Mouse (Mus musculus): ENCODE measurements around the gene Adarb1.
A peak's percentile ranks its signal among the peaks of the same experiment; 100 is the strongest.
"Not testable (repeated sequence)": the region's sequence is repeated elsewhere in the genome, so short reads cannot be mapped to it uniquely, and the experiment has no call there.

Gene Adarb1

DNA sequence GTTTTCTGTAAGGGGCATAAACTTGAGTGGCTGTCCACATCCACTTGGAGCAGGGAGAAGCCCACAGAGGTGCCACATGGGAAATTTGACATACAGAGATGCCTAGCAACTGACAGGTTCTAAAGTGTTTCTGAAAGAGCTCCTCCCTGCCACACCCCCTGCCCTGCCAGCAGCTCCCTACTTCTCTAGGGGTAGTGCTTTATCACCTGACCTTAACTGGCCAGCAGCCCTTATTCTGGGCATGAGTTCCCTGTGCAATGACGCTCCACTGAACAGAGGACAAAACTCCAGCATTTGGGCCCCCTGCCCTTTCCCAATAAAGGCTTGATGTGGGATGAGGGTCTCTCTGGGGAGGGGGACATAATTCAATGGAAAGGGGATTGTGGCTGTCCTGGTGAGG lies 97.1 kb downstream of the Adarb1 start:
- no peak for DNase-seq (ENCODE audit: low read depth, low spot score)

DNA sequence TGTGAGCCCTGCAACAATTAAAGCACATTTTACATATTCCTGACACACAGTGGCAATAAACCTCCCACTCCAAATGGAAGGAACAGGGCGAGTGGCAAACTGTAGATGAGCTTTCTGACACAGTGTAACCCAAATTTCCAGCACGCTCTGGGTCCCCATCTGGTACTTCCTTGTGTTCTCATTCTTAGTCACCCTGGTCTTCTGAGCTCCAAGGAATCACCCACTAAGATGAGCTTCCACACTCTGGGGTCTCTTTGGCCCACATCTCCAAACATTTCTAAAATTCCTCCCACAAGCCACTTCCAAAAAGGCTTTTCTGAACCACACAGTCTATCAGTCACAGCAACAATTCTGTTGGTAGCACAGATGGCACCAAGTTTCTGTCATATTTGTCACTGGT lies 102.4 kb downstream of the Adarb1 start:
- DNase-seq (ENCODE audit: low read depth, low spot score), result peak; percentile 89

- no peak for DNase-seq (ENCODE audit: low read depth, low spot score)
Observed at GRCm38 (mm10) chr10:77314711-77315266, 103.3 kb downstream of the Adarb1 start.

DNA sequence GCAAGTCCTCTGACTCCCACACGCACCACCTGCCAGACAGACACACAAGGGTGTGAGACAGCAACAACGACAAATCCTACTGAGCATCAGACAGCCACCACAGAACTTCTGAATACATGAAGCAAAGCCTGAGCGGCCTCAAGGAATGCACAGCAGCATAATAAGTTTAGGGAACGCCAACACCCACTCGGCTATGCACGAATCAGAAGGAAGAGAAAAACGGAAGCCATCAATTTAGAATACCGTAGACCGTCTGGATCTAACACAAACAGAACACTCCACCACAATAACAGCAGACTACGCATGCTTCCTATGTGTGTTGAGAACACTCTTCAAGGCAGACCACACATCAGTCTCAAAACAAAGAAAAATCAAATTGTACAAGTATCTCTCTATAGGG lies 109.1 kb downstream of the Adarb1 start:
- DNase-seq (ENCODE audit: low read depth, low spot score), result no peak

GRCm38 (mm10) chr10:77305766-77306165 lies 112.3 kb downstream of the Adarb1 start:
- DNase-seq (ENCODE audit: low read depth, low spot score), result no peak

GRCm38 (mm10) chr10:77304840-77305533 lies 113.1 kb downstream of the Adarb1 start:
- no peak for DNase-seq (ENCODE audit: low read depth, low spot score)

- DNase-seq (ENCODE audit: low read depth, low spot score), result no peak
Observed at GRCm38 (mm10) chr10:77304362-77304761, 113.7 kb downstream of the Adarb1 start.

GRCm38 (mm10) chr10:77300934-77301297 lies 117.2 kb downstream of the Adarb1 start:
- no peak for DNase-seq (ENCODE audit: low read depth, low spot score)

DNA sequence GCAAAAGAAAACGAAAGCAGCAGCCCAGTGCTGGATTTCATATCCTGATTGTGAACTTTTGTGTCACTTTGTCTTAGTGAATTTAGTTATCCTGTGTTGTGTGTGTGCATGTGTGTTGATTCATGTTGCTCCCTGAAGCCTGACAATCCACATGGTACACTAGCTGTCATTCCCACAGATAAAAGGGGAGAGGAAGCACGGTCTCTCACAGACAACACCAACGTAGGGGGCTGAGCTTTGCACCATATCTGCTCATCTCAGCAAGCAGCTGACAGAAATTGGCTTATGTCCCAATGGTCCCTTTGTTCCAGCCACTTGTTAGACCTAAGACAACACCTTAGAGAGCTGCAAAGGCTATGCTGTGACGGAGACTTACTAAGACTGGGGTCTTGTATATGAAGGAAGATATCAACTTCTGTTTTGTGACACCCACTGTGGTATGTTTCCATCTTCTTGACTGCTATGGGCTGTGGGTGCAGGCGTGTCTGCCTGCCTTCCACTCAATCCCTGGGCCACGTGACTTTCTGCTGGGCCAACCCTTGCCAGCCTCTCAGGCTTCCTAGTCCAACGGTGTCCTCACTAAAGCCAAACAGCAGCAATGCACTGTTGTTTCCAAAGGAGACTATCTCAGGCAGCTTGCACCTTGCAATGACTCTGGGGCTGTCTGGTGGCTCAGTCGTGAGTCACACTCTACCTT lies 117.7 kb downstream of the Adarb1 start:
- DNase-seq (ENCODE audit: low read depth, low spot score), result no peak

DNA sequence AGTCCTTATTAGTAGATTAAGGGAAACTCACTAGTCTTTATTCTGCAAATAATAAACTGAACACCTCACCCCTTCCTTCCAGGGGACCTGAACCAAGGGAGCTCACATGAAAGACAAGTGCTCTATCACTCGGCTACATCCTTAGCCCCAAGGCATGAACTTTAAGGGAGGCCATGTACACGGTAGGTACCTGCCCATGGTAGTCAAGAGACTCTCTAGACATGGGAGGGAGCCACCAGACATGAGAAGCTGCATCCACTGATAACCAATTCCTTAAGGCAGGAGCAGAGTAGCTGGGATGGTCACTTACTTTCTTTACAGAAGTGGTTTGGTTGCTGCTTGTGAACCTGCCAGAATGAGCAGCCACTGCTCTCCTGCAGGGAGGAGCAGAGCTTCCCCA lies 118.9 kb downstream of the Adarb1 start:
- no peak for DNase-seq (ENCODE audit: low read depth, low spot score)

DNA sequence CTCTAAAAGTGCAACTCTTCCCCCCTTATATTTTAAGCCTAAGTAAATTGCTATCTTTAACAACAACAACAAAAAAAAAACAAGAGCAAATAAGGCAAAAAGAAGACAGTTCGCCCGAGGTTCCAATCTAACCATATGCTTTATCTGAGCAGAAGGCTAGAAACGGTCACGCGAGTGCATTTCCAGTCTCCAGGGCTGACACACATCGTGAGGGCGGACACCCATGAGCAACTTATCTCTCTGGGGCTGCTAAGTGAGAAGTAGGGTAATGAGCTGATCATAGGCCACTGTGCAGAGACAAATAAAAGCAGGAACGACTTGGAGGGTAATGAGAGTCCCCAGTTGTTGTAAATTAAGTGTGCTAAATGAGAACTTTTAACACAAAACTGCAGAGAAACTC lies 119.4 kb downstream of the Adarb1 start:
- DNase-seq (ENCODE audit: low read depth, low spot score), result no peak

- no peak for DNase-seq (ENCODE audit: low read depth, low spot score)
Observed at GRCm38 (mm10) chr10:77294691-77295090, 123.4 kb downstream of the Adarb1 start.

GRCm38 (mm10) chr10:77290624-77291366 lies 127.3 kb downstream of the Adarb1 start:
- no peak for DNase-seq (ENCODE audit: low read depth, low spot score)

GRCm38 (mm10) chr10:77289559-77289958 lies 128.5 kb downstream of the Adarb1 start:
- DNase-seq (ENCODE audit: low read depth, low spot score), result no peak

- no peak for DNase-seq (ENCODE audit: low read depth, low spot score)
Observed at GRCm38 (mm10) chr10:77288639-77289195, 129.4 kb downstream of the Adarb1 start.

GRCm38 (mm10) chr10:77287626-77288025 lies 130.4 kb downstream of the Adarb1 start:
- no peak for DNase-seq (ENCODE audit: low read depth, low spot score)

DNA sequence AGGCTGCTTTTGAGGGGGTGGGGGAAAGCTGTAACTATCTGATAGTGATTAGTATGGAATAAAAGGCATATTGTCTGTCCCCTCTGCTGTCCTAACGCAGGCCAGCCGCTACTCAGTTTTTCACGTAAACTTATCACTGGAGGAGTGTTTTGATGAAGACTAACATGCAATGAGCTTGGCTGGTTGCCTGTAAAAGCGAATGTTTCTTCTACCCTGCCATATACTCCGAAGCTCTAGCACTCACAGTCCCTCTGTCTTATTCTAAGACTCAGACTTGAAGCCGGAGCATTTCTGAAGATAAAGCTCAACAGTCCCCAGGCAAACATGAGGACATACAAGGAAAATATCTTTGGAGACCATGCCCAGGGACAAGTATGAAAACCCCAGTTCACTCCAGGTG lies 133.2 kb downstream of the Adarb1 start:
- no peak for DNase-seq (ENCODE audit: low read depth, low spot score)

DNA sequence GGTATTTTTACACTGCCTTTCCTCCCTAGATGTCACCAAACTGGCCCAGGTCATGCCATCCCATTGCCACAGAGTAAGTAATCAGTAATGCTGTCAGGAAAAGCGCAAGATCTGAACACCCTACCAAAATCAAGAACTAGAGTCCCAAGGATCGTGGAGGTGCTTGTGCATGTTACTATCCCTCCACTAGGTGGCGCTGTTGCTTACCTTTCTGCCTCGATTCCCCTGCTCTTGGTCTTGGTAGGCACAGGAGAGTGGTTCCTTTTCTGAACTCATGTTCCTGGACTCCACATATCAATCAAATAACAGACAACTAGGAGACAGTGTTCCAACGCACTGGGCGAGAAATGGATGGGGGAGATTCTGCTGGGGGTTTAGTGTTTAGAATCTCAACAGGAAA lies 135.2 kb downstream of the Adarb1 start:
- peak; percentile 50 for DNase-seq (ENCODE audit: low read depth, low spot score)

- DNase-seq (ENCODE audit: low read depth, low spot score), result not testable (repeated sequence)
Observed at GRCm38 (mm10) chr10:77282085-77282484, 136.0 kb downstream of the Adarb1 start.

DNA sequence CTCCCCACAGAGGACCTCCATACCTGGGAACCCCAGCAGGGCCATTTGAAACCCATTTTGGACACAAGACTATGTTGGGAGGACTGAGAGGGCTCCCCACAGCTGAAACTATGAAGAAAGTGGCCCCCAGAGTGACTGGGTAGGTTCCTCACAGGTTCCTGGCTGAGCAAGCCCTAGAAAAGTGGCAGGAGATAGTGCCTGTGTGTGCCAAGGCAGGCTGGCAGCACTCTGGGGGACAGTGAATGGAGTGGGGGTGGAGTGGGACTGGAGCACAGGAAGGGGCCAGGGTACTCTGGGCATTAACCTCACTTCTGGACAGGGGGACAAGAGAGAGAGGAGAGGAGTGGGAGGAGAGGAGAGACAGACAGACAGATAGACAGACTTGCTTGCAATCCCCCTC lies 144.3 kb downstream of the Adarb1 start:
- DNase-seq (ENCODE audit: low read depth, low spot score), result no peak

DNA sequence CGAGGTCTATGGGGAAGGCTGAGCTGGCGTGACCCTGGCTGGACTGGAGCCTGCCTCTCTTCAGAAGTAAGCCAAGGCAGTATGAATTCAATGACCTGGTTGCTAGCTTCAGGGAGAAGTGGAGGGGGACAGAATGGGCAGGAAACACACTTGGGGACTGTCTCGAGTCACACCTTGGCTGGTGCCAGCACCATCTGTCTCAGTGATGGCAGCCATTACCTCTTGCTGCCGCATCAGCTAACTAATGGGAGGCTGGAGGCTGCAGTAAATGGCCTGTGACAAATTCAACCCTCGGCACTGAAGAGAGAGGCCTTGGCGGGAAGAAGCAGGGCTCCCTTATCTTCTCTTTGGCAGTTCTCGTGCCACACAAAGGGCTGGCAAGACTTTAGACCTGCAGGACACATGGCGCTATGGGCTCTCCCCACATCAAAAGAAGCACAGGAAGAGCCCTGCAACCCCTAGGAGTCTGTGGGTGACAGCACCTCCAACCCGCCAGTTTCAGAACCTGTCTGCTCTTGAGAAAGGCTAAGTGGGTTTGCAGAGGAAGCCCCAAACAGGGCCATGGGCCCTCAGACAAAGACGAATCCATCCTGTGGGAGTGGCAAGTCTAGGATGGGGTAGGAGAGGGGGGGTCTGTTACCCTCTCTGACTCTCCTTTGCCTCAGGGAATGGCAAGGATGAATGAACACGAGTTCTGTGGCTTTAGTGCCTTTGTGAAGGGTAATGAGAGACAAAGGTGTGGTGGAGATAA lies 144.9 kb downstream of the Adarb1 start:
- no peak for DNase-seq (ENCODE audit: low read depth, low spot score)
